Mouse (Mus musculus) B cell, adult 2 months (primary cell): ENCODE measurements around the gene A4galt.

ENCODE experiments used
- DNase-seq, 2 experiments: peaks; one replicate each; pipeline ENCODE4 v3.0.0; 2022

The A4galt gene

DNA sequence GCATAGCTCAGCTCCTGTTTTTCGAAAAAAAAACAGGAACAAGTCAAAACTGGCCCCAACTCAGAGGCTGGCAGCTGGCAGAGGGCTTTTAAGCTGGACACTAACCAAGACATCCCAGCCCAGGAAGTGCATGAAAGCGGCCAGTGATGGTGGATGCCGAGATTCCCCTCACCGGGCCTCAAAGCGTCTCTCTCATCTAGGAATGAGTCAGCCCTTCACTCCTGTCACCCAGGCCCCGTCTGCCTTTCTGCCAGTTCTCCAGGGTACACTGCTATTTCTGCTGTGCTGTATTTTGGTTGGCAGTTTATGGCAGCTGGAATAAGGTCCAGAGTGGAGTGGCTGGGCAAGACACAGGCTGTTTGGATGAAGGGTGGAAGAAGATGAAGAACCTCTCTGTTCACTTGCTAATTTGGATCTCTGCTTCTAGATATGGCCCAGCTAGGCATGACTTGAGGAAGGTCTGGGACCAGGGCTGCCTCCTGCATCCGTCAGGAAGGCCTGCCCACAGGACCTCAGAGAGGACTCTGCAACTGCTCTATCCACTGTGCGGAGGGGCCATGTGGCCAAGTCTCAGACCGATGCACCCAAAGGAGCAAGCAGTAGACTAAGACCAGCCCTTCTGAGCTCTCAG lies 27.3 kb downstream of the A4galt start:
- DNase-seq: no peak

DNA sequence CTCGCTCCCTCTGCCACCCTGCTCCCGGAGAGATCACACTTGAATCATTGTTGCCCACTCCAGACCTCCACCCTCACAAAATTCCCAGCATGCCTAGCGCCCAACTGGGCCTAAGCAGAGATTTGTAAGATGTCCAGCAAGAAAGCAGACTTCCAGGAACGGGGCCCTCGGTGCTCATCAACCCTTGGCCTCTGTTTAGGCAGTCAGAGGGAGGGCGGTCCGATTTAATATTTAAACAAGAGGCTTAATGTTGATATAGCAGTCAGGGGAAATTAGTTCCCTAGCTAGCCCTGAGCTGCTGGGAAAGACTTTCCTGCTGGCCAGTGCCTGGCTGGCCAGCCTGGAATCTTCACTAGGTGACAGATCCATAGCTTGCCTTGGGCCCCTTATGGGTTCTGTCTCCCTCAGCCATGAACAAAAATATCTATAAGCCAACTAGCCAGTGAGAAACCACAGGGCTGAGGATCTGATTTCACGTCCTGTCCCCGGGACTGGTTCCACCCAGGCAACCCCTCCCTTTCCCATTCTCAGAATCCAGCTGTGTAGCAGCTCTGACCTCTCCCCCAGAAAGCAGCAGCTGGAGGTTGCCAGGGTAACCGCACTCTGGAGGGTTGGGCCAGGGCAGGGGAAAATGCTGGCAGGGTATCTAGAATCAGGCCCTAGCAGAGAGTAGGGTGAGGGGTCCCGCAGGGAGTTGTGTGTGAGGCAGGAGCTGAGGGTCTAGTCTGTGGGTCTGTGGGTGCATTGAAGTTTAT lies 28.2 kb downstream of the A4galt start:
- DNase-seq: no peak

- DNase-seq: no peak
These were observed 29.9 kb downstream of the A4galt start for GRCm38 (mm10) chr15:83221721-83222120.

GRCm38 (mm10) chr15:83220368-83221013 lies 31.1 kb downstream of the A4galt start:
- no peak for DNase-seq

GRCm38 (mm10) chr15:83215322-83216216 lies 36.0 kb downstream of the A4galt start:
- no peak for DNase-seq

DNA sequence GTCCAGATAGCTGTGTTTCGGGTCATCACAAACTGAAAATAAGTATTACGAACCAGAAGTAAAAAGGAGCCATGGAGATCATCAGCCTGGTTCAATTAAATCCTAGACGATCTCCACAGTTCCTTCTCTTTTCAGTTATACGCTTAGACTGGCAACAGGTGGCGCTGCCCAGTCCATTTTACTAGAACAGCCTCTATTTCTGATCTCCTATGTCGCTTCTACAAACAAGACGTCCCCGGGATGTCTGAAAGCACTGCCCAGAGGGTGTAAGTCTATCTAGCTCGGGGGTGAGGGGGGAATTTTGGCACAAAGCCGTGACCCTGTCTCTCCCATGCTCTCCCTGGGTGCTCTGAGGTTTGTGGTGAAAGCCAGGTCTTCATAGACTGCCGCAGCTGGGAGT lies 41.3 kb downstream of the A4galt start:
- DNase-seq: peak; percentile 51 to 52

DNA sequence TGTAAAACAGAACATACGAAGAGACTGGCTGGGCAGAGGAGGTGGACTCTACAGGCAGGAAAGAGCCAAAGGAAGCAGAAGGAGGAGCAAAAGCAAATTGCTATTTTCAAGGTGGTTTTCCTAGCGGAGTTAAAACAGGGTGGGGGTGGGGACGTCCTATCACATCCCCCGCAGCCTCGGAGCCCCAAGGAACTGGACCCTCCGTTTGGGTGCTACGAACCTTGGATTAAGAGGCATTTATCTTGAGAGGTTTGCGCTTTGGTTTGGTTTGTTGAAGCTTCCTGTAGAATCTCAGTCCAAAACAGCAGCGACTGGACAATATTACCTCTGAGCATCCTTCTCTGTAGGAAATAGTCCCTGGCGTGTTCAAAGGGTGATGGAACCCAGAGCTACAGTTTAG lies 41.9 kb downstream of the A4galt start:
- no peak for DNase-seq

GRCm38 (mm10) chr15:83209092-83209695 lies 42.4 kb downstream of the A4galt start:
- DNase-seq: no peak

DNA sequence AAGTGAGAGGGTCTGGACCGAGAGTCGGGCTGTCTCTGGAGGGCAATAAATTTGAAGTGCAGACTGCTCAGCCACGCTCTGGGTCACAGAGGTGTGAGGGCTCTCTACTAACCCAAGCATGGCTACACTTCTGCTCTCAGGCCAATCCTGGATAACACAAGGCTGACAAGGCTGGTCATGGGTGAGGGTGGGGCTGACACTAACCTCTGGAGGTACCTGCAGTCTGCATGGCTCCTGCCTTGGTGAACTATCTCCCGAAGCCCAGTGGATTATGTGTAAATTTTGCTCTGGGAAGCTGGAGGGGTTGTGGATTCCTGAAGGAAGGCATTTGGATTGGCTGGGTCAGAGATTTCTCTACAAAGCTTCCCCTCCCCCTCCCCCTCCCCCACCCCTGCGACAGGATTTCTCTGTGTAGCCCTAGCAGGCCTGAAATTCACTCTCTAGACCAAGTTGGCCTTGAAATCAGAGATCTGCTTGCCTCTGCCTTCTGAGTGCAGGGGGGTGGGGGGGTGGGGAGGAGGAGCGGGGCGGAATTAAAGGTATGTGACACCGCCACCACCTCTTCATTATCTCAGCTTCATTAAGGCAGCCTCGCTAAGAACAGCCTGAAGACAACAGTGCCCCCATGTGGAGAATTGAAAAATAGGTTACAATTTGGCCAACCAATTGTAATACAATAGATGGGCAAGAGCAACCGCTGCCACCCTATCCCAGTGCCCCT lies 46.7 kb downstream of the A4galt start:
- peak; percentile 75 to 80 for DNase-seq

DNA sequence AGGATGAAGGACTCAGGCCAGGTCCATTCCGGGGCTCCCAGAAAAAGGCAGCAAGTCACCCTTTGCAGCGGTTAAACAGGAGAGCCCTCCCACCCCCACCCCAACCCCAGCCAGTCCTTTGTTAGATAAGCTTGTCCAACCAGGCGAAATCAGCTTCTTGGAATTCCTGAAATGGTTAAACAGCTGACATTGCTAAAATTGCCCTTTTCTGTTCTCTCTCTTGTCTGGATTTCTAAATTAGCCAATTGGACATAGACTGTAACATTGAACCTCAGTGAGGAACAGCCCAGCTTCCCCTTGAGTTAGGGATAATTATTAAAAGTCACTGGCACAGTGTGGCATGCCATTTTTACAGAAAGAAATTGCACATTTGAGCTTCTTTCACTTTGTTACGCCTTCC lies 49.2 kb downstream of the A4galt start:
- no peak for DNase-seq

GRCm38 (mm10) chr15:83193413-83193812 lies 58.2 kb downstream of the A4galt start:
- no peak for DNase-seq

- no peak for DNase-seq
These were observed 69.2 kb downstream of the A4galt start for GRCm38 (mm10) chr15:83182351-83182750.

DNA sequence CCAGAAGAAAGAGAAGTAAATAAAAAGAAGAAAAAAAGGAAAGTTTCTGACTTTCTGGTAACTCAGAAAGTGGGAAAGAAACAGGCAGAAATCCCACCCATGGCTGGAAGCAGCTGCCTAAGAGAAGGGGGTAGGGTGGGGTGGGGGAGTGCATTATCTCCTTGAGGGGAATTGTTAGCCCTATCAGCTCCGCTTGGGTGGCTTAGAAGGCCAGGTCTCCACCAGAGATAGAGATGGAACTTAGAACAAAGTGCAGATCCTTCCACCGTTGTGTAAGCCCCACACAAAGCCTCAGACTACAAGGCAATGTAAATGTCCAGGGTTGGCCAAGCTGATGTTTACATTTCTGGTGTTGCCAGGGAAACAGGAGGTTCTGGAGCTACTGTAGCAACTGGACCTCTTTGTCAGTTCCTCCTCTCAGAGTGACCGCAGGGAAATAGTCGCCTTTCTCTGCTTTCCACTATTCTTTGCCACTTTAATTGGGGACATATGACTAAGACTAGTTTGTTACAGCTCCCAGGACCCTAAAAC lies 69.7 kb downstream of the A4galt start:
- no peak for DNase-seq

GRCm38 (mm10) chr15:83180004-83180403 lies 71.6 kb downstream of the A4galt start:
- no peak for DNase-seq
